Mouse (Mus musculus) granulocyte monocyte progenitor cell, adult 5-6 weeks (primary cell): ENCODE measurements at regions not wholly inside any gene's neighbourhood (a gene's known extent, or its start where the extent isn't known, plus 50 kb on each side); places are given as distances from the start of the nearest gene placed in this dataset.

Source experiments
- ATAC-seq: replicated peaks from 2 replicates; pipeline ENCODE4 v1.8.0; 2016; ENCODE audit warnings: mild to moderate bottlenecking, moderate TSS enrichment, inconsistent platforms; ENCODE audit not compliant: poor library complexity, severe bottlenecking

GRCm38 (mm10) chr9:94386190-94386589 lies 151.7 kb downstream of the 1190002N15Rik start:
- no peak for ATAC-seq

GRCm38 (mm10) chr9:94382293-94382692 lies 155.6 kb downstream of the 1190002N15Rik start:
- ATAC-seq: no peak

- no peak for ATAC-seq
Measured at GRCm38 (mm10) chr9:94378835-94379234, 159.0 kb downstream of the 1190002N15Rik start.

- no peak for ATAC-seq
Measured at GRCm38 (mm10) chr9:94378291-94378690, 159.6 kb downstream of the 1190002N15Rik start.

GRCm38 (mm10) chr9:94377346-94378039 lies 160.4 kb downstream of the 1190002N15Rik start:
- no peak for ATAC-seq

- ATAC-seq: no peak
Measured at GRCm38 (mm10) chr9:94370976-94371375, 166.9 kb downstream of the 1190002N15Rik start.

GRCm38 (mm10) chr9:94368231-94368936 lies 169.5 kb downstream of the 1190002N15Rik start:
- no peak for ATAC-seq

- no peak for ATAC-seq
Measured at GRCm38 (mm10) chr9:94361877-94362697, 175.8 kb downstream of the 1190002N15Rik start.

GRCm38 (mm10) chr9:94361011-94361410 lies 176.9 kb downstream of the 1190002N15Rik start:
- no peak for ATAC-seq

GRCm38 (mm10) chr9:94358150-94358549 lies 179.7 kb downstream of the 1190002N15Rik start:
- ATAC-seq: no peak

GRCm38 (mm10) chr9:94342011-94342410 lies 195.9 kb downstream of the 1190002N15Rik start:
- ATAC-seq: no peak

- no peak for ATAC-seq
Measured at GRCm38 (mm10) chr9:94341531-94341930, 196.3 kb downstream of the 1190002N15Rik start.

- no peak for ATAC-seq
Measured at GRCm38 (mm10) chr9:94333450-94333849, 204.4 kb downstream of the 1190002N15Rik start.

GRCm38 (mm10) chr9:94323011-94323410 lies 214.9 kb downstream of the 1190002N15Rik start:
- ATAC-seq: no peak

- no peak for ATAC-seq
Measured at GRCm38 (mm10) chr9:94302575-94302974, 235.3 kb downstream of the 1190002N15Rik start.

- ATAC-seq: no peak
Measured at GRCm38 (mm10) chr9:94301896-94302295, 236.0 kb downstream of the 1190002N15Rik start.

GRCm38 (mm10) chr9:94295431-94295830 lies 242.4 kb downstream of the 1190002N15Rik start:
- no peak for ATAC-seq

- ATAC-seq: no peak
Measured at GRCm38 (mm10) chr9:94292147-94292546, 245.7 kb downstream of the 1190002N15Rik start.

- ATAC-seq: no peak
Measured at GRCm38 (mm10) chr9:94289546-94289945, 248.3 kb downstream of the 1190002N15Rik start.

- no peak for ATAC-seq
Measured at GRCm38 (mm10) chr9:94287559-94287958, 250.3 kb downstream of the 1190002N15Rik start.
